Mouse (Mus musculus): Measurements from ENCODE around the gene Sez6l2. TPM values are rescaled to one million over a fixed set of nuclear protein-coding genes. Genes with fewer than 3 reads are reported as not detected.

Sez6l2 gene
- polyA plus RNA-seq (2015; fragmentation: Illumina TruSeq; extraction: RNeasy Lipid Tissue Mini Kit (QIAGEN cat#74804); ENCODE audit: low read depth, low replicate concordance): 234 TPM

DNA sequence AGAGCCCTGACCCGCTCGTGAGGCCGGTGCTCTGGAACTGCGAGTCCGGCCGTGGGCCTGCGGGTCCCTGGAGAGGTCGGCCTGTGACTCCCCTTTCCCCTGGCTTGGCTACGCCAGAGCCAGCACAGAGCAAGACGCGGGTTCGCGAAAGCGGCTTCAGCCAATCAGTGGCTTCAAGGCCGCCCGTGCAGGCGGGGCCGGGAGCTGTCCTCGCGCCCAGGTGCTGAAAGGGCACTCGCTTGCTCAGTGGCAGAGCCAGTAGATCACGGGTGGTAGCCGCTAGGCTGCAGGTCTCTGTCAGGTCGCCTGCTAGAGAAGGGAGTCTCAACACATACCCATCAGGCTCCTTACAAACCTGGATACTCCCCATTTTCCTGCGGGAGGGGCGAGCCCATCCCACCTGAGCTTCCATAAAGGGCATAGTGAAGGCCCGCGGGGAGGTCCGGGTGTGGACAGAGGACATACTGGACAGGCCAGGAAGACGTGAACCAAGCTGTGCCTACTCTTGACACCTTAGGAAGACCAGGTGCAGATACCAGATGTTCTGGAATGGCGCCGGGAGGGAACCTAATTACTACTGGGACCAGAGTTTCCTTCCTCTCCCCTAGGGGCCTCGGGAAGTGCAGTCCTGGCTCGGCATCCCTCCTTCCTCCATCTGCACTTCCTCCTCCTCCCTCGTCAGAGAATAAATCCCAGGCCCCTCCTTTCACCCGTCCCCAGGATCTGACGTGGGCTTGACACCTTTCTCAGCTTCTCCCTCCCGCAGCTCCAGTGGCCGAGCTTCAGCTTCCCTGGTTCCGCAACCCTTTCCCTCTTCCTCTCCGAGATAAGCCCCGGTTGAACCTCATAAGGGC, at the start of gene Sez6l2:
TSS of gene Sez6l2 (plus strand) at position 771 of the 854 bp plus-strand sequence.

DNA sequence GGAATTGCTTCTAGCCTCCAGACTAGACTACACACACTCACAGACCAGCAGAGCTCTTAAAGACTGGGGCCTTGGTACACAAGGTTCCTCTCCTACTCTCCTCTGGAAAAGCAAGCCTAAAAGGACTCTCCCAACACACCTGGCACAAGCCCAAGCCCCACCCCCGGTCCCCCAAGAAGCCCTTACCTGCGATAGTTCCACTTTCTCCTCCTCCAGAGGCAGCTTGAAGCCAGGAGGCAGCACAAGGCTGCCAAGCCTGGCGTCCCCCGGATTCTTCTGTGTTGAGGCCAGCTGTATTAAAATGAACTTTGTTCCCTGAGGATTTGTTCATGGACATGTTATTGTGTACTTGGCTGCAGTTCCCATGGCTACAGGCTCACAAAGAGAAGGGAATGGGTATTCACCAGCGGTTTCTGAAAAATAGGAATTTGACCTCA, 27.7 kb upstream of the Sez6l2 start, which contains the start of gene Tmem219:
TSS of gene Tmem219 (minus strand) at position 294 of the 437 bp plus-strand sequence.

DNA sequence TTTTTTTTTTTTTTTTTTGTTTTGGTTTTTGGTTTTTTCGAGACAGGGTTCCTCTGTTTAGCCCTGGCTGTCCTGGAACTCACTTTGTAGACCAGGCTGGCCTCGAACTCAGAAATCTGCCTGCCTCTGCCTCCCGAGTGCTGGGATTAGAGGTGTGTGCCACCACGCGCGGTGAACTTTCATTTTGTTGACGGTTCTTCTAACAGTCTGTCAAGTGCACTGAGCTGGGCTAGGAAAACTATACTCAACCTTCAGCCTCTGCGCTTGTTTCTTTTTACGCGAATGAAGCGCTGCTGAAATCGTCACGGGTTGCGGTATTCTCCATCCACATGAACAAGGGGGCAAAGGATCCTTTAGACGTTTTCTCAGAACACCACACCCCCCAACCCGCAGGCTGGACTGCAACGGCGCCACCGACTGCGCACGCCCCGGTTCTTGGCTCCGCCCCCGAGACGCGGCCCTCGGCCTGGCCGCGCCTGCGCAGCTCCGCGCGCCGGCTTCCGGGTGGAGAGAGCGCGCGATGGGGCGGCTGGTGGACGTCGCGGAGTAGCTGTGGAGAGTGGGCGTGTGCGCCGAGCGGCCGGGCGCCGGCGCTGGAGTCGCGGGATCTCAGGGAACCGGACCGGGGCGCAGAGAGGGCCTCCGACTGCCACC, 21.9 kb upstream of the Sez6l2 start, which contains the start of gene Kctd13:
TSS of gene Kctd13 (plus strand) at position 496 of the 654 bp plus-strand sequence.

DNA sequence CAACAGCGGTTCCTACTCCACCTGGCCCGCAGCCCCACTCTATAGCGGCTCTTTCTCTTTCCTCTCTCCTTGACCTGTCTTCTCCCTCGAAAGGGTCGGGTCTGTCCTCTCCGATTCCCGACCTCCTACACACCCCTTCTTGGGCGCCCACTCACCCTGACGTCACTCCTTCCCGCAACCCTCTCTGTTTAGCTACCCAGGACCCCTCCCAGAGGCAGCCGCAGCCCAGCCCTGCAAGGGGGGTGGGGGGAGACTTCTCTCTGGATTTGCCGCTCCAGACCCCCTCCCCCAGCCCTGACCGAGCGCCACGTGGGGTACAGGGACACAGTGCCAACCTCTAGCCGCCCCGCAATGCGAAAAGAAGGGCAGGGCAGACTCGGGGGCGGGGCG, 965 bp upstream of the Sez6l2 start, which contains the start of gene Asphd1:
TSS of gene Asphd1 (minus strand) at position 180 of the 390 bp plus-strand sequence.

DNA sequence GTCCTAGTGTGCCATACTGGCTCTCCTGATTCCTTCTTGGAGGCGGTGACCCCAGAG, 25.4 kb downstream of the Sez6l2 start, which contains the start of gene Cdipt:
TSS of gene Cdipt (plus strand) at position 22 of the 57 bp plus-strand sequence.

DNA sequence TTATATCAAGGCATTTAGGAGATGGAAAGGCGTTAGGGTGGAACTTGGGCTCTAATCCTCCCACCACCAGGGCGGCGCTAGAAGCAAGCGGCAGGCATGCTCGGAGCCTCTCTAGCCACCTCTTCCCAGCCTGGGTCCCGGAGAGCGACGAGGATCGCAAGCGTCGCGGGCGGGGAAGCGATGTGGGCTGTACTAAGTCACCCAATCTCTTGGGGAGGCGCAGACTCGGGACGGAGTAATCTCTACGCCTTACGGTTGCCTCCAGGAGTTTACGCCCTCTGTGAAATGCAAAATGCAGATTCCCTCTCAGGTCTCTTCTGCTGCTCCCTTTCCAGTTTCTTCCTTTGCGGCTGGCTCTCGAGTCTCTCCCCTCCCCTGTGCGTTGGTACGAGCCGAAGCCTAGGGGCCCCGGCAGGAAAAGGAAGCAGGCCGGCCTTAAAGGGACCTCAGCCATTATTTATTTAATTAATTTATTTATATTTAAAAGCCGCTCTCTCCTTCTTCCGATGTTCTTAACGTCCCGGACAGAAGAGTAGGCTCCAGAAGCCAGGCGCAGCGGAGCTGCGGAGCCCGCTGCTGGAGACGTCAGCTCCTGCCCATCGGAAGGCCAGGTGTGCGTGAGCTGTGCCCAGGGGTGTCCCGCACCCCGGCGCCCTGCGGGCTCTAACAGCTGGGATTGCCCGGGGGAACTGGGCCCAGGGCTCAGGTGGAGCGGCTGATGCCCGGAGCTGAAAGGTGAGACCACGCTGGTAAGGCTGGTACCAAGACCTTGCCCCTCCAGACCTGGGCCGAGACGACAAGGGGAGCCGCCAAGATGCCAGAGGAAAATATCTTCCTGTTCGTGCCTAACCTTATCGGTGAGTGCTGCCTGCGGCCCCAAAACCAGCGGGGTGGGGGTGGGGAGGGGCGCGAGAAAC, 25.8 kb downstream of the Sez6l2 start, which contains the start of gene Cdiptos:
TSS of gene Cdiptos (minus strand) at position 149 of the 917 bp plus-strand sequence.

DNA sequence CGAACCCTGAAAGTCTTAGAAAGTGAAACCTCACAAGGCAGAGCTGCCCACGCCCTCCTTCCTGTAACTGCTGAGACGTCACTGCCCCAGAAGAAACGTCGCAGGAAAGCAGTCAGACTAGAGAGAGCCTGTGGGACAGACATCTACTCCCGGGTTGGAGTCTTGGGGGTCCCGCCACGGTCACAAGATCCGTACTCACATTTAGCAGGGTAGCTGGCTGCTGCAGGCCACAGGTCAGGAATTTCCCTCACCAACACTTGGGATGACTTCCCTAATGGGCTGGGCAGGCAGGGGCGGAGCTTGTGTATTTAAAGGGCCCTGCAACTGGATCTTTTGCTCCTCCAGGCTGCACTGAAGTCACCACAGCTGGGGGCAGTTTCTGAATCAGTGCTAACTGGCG, 64.0 kb downstream of the Sez6l2 start, which contains the start of gene Mvp:
TSS of gene Mvp (minus strand) at position 302 of the 400 bp plus-strand sequence.

DNA sequence TGATC, 65.9 kb downstream of the Sez6l2 start, which contains the start of gene Pagr1b:
TSS of gene Pagr1b (minus strand) at position 4 of the 5 bp plus-strand sequence.

DNA sequence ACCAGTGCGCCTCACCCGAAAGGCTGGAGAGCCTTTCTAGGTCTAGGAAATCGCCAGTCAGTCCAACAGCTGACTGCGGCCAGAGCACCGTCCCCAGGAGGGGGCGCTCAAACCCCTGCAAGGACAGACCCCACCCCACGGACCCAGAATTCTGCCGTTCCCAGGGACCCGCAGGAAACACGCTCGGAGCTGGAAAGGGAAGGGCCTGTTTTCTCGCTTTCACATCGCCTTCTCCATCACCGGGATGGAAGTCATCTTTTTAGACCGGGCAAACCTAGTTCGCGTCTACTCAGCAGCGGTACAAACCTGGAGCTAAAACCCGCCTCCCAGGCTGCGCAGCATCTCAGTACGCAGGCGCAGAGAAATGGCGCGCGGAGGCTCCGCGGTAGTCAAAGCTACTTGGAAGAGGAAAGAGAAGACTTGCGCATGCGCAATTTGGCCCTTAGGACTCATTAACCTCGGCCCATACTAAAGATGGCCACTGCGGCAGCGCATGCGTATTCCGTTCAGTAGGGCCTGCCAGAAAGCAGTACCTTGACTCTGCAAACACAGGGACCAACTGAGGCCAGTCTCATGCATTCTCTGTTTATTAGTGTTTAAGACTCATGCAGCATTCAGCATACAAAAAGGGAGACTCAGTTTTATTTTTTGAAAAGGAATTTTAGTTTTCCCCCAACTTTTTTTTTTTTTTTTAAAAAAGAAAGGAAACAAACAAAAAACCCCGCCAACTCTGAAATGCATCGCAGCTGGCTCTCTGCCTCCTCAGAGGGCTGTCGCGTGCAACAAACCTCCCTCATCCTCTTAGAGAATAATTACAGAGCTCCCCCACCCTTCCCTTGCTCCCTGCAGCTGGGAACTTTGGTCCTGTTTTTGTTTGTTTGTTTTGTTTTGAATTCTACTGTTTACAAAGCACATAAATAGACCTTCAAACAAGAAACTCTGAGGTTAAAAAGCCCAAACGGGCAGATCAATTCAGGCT, 66.9 kb downstream of the Sez6l2 start, which contains the start of gene Pagr1a:
TSS of gene Pagr1a (minus strand) at position 382 of the 979 bp plus-strand sequence.

Other genes starting within 250 kb of the Sez6l2 start
- 136 TPM for gene Coro1a, start 242.8 kb upstream of the Sez6l2 start, polyA plus RNA-seq (2015; fragmentation: Illumina TruSeq; extraction: RNeasy Lipid Tissue Mini Kit (QIAGEN cat#74804); ENCODE audit: low read depth, low replicate concordance)
- gene Mapk3, start 191.0 kb upstream of the Sez6l2 start, polyA plus RNA-seq (2015; fragmentation: Illumina TruSeq; extraction: RNeasy Lipid Tissue Mini Kit (QIAGEN cat#74804); ENCODE audit: low read depth, low replicate concordance): 169 TPM
- 2.1 TPM for gene Gdpd3, start 184.2 kb upstream of the Sez6l2 start, polyA plus RNA-seq (2015; fragmentation: Illumina TruSeq; extraction: RNeasy Lipid Tissue Mini Kit (QIAGEN cat#74804); ENCODE audit: low read depth, low replicate concordance)
- 387 TPM for gene Ypel3, start 173.6 kb upstream of the Sez6l2 start, polyA plus RNA-seq (2015; fragmentation: Illumina TruSeq; extraction: RNeasy Lipid Tissue Mini Kit (QIAGEN cat#74804); ENCODE audit: low read depth, low replicate concordance)
- gene Tbx6, start 169.1 kb upstream of the Sez6l2 start, polyA plus RNA-seq (2015; fragmentation: Illumina TruSeq; extraction: RNeasy Lipid Tissue Mini Kit (QIAGEN cat#74804); ENCODE audit: low read depth, low replicate concordance): 1.5 TPM
- gene Ppp4c, start 158.1 kb upstream of the Sez6l2 start, polyA plus RNA-seq (2015; fragmentation: Illumina TruSeq; extraction: RNeasy Lipid Tissue Mini Kit (QIAGEN cat#74804); ENCODE audit: low read depth, low replicate concordance): 61.6 TPM
- 55.7 TPM for gene Fam57b, start 152.9 kb upstream of the Sez6l2 start, polyA plus RNA-seq (2015; fragmentation: Illumina TruSeq; extraction: RNeasy Lipid Tissue Mini Kit (QIAGEN cat#74804); ENCODE audit: low read depth, low replicate concordance)
- gene 4930451I11Rik, start 118.9 kb upstream of the Sez6l2 start, polyA plus RNA-seq (2015; fragmentation: Illumina TruSeq; extraction: RNeasy Lipid Tissue Mini Kit (QIAGEN cat#74804); ENCODE audit: low read depth, low replicate concordance): not detected
- gene Doc2a, start 103.1 kb upstream of the Sez6l2 start, polyA plus RNA-seq (2015; fragmentation: Illumina TruSeq; extraction: RNeasy Lipid Tissue Mini Kit (QIAGEN cat#74804); ENCODE audit: low read depth, low replicate concordance): 32.7 TPM
- 46.0 TPM for gene Hirip3, start 88.6 kb upstream of the Sez6l2 start, polyA plus RNA-seq (2015; fragmentation: Illumina TruSeq; extraction: RNeasy Lipid Tissue Mini Kit (QIAGEN cat#74804); ENCODE audit: low read depth, low replicate concordance)
- gene Ino80e, start 88.2 kb upstream of the Sez6l2 start, polyA plus RNA-seq (2015; fragmentation: Illumina TruSeq; extraction: RNeasy Lipid Tissue Mini Kit (QIAGEN cat#74804); ENCODE audit: low read depth, low replicate concordance): 57.0 TPM
- gene Taok2, start 65.9 kb upstream of the Sez6l2 start, polyA plus RNA-seq (2015; fragmentation: Illumina TruSeq; extraction: RNeasy Lipid Tissue Mini Kit (QIAGEN cat#74804); ENCODE audit: low read depth, low replicate concordance): 79.3 TPM
- gene Tmem219, start 27.6 kb upstream of the Sez6l2 start, polyA plus RNA-seq (2015; fragmentation: Illumina TruSeq; extraction: RNeasy Lipid Tissue Mini Kit (QIAGEN cat#74804); ENCODE audit: low read depth, low replicate concordance): 29.0 TPM
- 159 TPM for gene Kctd13, start 21.7 kb upstream of the Sez6l2 start, polyA plus RNA-seq (2015; fragmentation: Illumina TruSeq; extraction: RNeasy Lipid Tissue Mini Kit (QIAGEN cat#74804); ENCODE audit: low read depth, low replicate concordance)
- gene Asphd1, start 981 bp upstream of the Sez6l2 start, polyA plus RNA-seq (2015; fragmentation: Illumina TruSeq; extraction: RNeasy Lipid Tissue Mini Kit (QIAGEN cat#74804); ENCODE audit: low read depth, low replicate concordance): 39.0 TPM
- gene Cdipt, start 25.4 kb downstream of the Sez6l2 start, polyA plus RNA-seq (2015; fragmentation: Illumina TruSeq; extraction: RNeasy Lipid Tissue Mini Kit (QIAGEN cat#74804); ENCODE audit: low read depth, low replicate concordance): 168 TPM
- 0.82 TPM for gene Cdiptos, start 25.5 kb downstream of the Sez6l2 start, polyA plus RNA-seq (2015; fragmentation: Illumina TruSeq; extraction: RNeasy Lipid Tissue Mini Kit (QIAGEN cat#74804); ENCODE audit: low read depth, low replicate concordance)
- gene Mvp, start 64.1 kb downstream of the Sez6l2 start, polyA plus RNA-seq (2015; fragmentation: Illumina TruSeq; extraction: RNeasy Lipid Tissue Mini Kit (QIAGEN cat#74804); ENCODE audit: low read depth, low replicate concordance): 4.3 TPM
- not detected for gene Pagr1b, start 65.9 kb downstream of the Sez6l2 start, polyA plus RNA-seq (2015; fragmentation: Illumina TruSeq; extraction: RNeasy Lipid Tissue Mini Kit (QIAGEN cat#74804); ENCODE audit: low read depth, low replicate concordance)
- 21.8 TPM for gene Pagr1a, start 66.8 kb downstream of the Sez6l2 start, polyA plus RNA-seq (2015; fragmentation: Illumina TruSeq; extraction: RNeasy Lipid Tissue Mini Kit (QIAGEN cat#74804); ENCODE audit: low read depth, low replicate concordance)
- 57.4 TPM for gene Gm42742, start 70.5 kb downstream of the Sez6l2 start, polyA plus RNA-seq (2015; fragmentation: Illumina TruSeq; extraction: RNeasy Lipid Tissue Mini Kit (QIAGEN cat#74804); ENCODE audit: low read depth, low replicate concordance)
- gene Prrt2, start 70.6 kb downstream of the Sez6l2 start, polyA plus RNA-seq (2015; fragmentation: Illumina TruSeq; extraction: RNeasy Lipid Tissue Mini Kit (QIAGEN cat#74804); ENCODE audit: low read depth, low replicate concordance): 205 TPM
- gene Maz, start 76.5 kb downstream of the Sez6l2 start, polyA plus RNA-seq (2015; fragmentation: Illumina TruSeq; extraction: RNeasy Lipid Tissue Mini Kit (QIAGEN cat#74804); ENCODE audit: low read depth, low replicate concordance): 137 TPM
- 8.7 TPM for gene Kif22, start 91.9 kb downstream of the Sez6l2 start, polyA plus RNA-seq (2015; fragmentation: Illumina TruSeq; extraction: RNeasy Lipid Tissue Mini Kit (QIAGEN cat#74804); ENCODE audit: low read depth, low replicate concordance)
- gene Zg16, start 136.8 kb downstream of the Sez6l2 start, polyA plus RNA-seq (2015; fragmentation: Illumina TruSeq; extraction: RNeasy Lipid Tissue Mini Kit (QIAGEN cat#74804); ENCODE audit: low read depth, low replicate concordance): not detected
- gene AI467606, start 140.8 kb downstream of the Sez6l2 start, polyA plus RNA-seq (2015; fragmentation: Illumina TruSeq; extraction: RNeasy Lipid Tissue Mini Kit (QIAGEN cat#74804); ENCODE audit: low read depth, low replicate concordance): 2.3 TPM
- 0.36 TPM for gene Qprt, start 171.7 kb downstream of the Sez6l2 start, polyA plus RNA-seq (2015; fragmentation: Illumina TruSeq; extraction: RNeasy Lipid Tissue Mini Kit (QIAGEN cat#74804); ENCODE audit: low read depth, low replicate concordance)
- 0.21 TPM for gene Spn, start 187.3 kb downstream of the Sez6l2 start, polyA plus RNA-seq (2015; fragmentation: Illumina TruSeq; extraction: RNeasy Lipid Tissue Mini Kit (QIAGEN cat#74804); ENCODE audit: low read depth, low replicate concordance)
- 74.5 TPM for gene Cd2bp2, start 245.5 kb downstream of the Sez6l2 start, polyA plus RNA-seq (2015; fragmentation: Illumina TruSeq; extraction: RNeasy Lipid Tissue Mini Kit (QIAGEN cat#74804); ENCODE audit: low read depth, low replicate concordance)